Mouse (Mus musculus) mesoderm, embryonic 11.5 days (tissue): ENCODE measurements at regions not wholly inside any gene's neighbourhood (a gene's known extent, or its start where the extent isn't known, plus 50 kb on each side); places are given as distances from the start of the nearest gene placed in this dataset.
A peak's percentile ranks its signal among the peaks of the same experiment; 100 is the strongest.
"Not testable (repeated sequence)": the region's sequence is repeated elsewhere in the genome, so short reads cannot be mapped to it uniquely, and the experiment has no call there.

ENCODE experiments used
- DNase-seq: peaks from one replicate; pipeline ENCODE4 v3.0.0-alpha.2; 2012; ENCODE audit warnings: low read depth, low spot score

DNA sequence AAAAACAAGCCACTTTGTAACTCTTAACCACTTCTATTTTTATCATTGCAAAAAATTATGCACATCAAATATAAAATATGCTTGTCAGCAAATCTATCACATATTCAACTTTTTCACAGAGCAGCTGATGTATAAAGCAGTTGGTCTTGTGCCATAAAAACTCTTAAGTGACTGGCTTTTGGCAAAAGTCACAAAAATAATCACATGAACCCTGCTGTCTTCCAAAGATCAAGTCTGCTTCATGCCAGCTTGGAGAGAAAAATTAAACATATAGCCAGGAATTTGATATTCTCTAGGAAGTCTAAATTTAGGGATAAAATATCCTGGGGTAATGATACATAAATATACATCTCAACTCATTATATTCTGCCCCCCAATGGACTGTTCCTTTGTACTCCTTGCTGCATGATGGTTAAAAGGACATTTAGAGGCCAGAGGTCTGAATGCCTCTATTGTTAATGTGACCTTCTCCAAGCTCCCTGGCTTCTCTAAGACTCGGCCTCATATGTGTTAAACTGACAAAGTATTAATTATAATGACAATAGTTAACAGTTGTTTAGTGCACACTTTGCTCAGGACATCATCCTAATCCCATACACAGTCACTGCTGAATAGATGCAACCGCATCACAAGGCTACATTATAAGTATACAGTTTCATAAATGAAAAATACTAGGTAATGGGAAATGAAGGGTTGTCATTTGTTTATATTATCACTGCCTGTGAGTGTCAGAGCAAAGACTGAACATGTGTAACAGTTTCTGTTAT, 422.9 kb upstream of the Hs3st1 start:
- DNase-seq = no peak

DNA sequence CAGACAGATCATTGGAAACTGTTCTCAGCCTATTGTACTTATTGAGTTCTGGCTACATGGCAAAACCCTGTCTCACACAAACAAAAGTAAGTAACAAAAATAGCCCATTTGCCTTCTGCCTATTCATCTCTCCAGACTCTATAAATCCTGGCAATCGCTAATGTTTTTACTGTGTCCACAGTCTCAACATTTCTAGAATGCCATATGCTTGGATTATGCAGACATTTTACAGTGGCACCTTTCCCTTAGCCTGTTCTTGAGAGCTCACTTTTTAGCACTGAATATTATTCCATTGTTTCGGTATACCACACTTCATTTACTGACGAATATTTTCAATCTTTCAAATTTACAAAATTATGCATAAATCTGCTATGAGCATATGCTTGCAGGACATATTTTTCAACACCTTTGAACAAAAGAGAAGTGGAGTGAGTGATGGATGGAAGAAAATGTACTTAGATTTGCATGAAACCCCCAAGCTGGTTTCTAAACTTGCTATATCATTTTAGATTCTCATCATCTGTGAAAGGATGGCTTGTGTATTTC, 381.5 kb upstream of the Hs3st1 start:
- no peak for DNase-seq

- DNase-seq = peak; percentile 10
These were observed 369.1 kb upstream of the Hs3st1 start for GRCm38 (mm10) chr5:40124337-40124736.

- no peak for DNase-seq
These were observed 361.6 kb upstream of the Hs3st1 start for GRCm38 (mm10) chr5:40116849-40117248.

- DNase-seq = not testable (repeated sequence)
These were observed 334.3 kb upstream of the Hs3st1 start for GRCm38 (mm10) chr5:40089576-40089975.

- DNase-seq = no peak
These were observed 290.0 kb upstream of the Hs3st1 start for GRCm38 (mm10) chr5:40045288-40045687.

DNA sequence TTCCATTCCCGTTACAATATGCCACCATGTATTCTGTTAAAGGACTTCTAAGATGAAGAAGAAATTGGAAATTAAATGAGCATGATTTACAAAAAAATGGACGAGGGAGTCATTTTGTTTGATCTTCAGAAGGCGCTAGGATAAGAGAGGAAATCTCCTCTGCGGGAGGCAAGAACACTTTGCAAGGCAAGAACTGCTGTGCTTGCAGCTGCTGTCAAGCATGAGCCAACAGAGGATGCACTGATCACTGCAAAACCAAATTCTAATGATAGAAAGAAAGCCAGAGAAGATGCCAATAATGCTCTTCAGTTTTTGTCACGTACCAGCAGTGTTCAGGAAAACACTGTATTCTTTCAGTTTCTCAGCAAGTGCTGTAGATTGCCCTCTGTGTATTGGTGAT, 279.2 kb upstream of the Hs3st1 start:
- DNase-seq = no peak

DNA sequence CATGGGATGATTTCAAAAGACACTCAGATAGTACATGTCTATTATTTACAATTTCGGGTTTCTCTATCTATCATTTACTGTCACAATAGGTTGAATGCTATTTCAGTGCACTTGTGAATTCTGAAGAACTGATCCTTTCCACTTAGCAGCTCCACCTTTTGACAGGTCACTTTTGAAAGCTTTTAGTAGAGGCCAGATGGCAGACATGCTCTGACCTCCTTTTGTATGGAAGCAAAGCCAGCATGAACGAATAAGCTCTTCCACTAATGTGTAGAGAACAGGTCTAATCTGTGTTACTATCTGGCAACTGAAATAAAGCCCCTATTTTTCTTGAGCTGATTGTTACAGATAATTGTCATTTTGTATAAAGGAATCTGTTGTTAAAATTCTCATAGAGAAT, 278.4 kb upstream of the Hs3st1 start:
- no peak for DNase-seq

DNA sequence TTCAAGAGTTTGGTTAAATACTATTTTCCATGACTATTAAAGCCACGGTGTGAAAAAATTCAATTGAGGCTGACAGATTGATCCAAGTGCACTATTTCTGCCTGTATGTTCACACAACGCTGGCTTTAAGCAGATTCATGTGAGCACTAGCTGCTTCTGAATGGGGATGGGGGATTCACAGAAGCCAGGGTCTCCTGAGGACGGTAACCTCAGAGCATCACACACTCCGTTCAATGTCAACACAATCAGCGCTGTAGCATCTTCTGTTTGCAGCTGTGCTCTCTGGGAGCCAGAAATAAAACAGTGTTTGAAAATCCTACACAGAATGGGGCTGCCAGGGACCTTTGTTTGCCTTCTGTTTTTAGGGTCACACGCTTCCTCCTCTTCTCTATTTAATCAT, 275.0 kb upstream of the Hs3st1 start:
- no peak for DNase-seq

DNA sequence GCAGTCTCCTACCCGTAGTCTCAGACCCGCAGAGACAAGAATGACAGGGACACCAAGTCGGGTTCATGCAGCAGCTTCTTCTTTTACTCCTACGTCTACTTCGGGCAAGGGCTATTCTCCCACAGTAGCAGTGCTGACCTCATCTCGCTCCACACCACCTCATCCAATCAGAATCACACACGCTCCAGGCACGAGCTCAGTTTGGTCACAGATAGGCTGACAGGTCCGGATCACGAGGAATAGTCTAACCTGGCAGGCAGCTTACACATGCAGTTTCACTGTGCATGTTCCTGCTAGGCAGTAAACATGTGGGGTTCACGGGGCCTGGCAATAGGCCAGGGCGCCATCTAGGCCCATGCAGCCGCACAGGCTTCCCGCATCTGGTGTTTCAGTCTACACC, 260.7 kb upstream of the Hs3st1 start:
- DNase-seq = no peak

- peak; percentile 6 for DNase-seq
These were observed 232.8 kb upstream of the Hs3st1 start for GRCm38 (mm10) chr5:39988039-39988438.

DNA sequence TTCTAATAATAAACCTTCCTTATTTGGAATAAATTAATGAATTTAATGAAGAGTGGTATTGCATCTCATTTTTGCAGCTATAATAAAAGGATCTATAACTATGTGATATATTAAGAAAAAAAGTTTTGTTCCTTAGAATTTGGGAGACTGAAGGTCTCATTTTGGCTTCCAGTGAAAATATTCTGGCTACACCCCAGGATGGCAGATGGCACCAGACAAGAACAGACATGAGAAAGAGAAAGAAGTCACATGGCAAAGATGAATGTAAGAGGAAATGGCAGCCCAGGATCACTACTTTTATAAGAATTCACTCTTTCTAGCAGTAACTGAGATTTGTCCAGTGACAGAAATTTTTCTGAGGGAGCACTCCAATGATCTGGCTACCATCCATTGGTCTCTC, 209.1 kb upstream of the Hs3st1 start:
- DNase-seq = no peak

GRCm38 (mm10) chr5:39960981-39961380, 205.7 kb upstream of the Hs3st1 start:
- DNase-seq = peak; percentile 19

- no peak for DNase-seq
These were observed 180.3 kb upstream of the Hs3st1 start for GRCm38 (mm10) chr5:39935564-39935963.

- no peak for DNase-seq
These were observed 176.6 kb upstream of the Hs3st1 start for GRCm38 (mm10) chr5:39931890-39932289.

DNA sequence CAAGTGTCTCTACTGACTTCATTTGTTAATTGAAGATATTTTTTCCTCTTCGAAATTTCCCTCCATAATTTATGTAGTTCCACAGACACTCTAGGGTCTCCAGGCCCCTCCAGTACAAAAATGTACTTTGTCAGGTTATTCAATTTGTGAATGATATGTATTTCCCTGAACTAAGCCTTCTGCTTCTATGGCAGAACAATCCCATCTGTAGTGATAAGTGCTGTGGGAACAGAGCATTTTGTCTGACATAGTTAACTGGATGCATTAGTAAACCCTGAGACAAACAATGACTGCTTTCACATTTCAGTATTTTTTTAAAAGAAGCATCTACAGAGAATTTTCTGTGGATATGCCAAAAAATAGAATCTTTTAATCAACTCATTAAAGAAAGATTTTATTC, 154.1 kb upstream of the Hs3st1 start:
- no peak for DNase-seq

DNA sequence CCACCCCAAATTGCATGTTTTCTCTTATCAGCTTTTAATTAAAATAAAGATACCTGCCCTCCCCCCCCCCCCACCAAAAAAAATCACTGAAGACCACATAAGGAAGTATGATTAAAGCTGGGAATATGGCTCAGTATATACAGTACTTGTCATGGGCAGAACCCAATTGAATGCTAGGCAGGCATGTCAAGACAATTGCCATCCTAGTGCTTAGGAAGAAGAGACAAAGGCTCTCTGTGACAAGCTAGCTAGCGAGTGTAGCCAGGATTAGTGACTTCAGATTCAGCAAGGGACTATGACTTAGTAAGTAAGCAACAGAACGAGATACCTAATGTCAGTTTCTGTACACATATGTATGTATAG, 116.4 kb upstream of the Hs3st1 start:
- DNase-seq = no peak

DNA sequence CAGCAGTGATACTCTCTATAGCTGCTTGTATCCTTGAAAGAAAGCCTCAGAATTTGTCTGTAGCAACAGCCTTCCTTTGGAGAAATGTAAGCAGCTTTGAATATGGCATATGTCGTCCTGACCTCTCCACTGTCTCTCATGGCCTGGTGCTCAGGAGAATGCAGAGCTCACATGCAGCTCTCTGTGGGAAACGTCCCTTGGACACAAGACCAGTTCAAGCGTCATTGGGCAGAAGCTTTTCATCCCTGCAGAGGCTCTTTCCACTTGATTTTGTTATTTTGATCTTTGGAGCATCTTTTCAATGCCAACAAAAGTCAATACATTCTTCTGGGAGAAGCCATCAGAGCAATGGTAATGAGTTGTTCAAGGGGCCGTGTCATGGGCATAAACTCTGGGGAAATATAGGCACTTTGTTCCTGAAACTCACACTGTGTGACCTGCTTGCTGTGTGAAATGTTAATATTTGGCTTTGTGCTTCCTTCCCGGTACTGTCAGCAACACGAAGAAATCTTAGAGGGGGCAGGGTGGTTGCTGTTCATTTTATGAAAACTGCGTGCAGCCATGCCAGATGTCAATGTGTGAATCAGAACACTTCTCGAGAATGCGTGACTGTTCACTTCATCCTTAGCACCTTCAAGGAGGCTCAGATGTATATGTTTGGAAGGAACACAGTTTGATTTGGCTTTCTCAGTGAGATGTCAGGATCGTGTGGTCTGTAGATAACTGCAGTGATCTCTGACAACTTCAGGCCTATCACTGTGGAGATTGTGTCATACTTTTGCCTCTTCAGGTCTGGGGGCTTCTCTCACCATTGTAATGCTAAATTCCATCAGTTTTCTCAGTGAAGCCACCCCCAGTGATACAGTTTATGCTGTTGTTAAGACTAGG, 115.8 kb upstream of the Hs3st1 start:
- no peak for DNase-seq

DNA sequence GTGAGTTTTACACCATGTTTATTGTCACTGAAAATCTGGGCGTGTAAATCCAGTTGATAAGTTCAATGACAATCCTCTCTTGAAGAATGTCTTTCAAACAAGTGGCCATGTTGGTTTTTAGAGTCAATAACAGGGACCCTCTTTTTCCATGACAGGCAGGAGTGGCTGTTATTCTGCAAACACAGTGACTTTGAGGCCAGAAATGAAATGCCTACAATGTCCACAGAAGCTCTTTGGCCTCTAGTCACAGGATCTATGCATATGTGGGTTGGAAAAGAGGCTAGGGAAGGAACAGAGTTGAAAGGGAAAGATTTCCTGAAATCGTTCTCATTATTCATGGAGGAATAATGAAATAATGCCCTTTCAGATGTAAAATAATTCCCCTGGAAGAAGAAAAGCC, 101.9 kb upstream of the Hs3st1 start:
- DNase-seq = no peak

GRCm38 (mm10) chr5:39856616-39857156, 101.4 kb upstream of the Hs3st1 start:
- no peak for DNase-seq

DNA sequence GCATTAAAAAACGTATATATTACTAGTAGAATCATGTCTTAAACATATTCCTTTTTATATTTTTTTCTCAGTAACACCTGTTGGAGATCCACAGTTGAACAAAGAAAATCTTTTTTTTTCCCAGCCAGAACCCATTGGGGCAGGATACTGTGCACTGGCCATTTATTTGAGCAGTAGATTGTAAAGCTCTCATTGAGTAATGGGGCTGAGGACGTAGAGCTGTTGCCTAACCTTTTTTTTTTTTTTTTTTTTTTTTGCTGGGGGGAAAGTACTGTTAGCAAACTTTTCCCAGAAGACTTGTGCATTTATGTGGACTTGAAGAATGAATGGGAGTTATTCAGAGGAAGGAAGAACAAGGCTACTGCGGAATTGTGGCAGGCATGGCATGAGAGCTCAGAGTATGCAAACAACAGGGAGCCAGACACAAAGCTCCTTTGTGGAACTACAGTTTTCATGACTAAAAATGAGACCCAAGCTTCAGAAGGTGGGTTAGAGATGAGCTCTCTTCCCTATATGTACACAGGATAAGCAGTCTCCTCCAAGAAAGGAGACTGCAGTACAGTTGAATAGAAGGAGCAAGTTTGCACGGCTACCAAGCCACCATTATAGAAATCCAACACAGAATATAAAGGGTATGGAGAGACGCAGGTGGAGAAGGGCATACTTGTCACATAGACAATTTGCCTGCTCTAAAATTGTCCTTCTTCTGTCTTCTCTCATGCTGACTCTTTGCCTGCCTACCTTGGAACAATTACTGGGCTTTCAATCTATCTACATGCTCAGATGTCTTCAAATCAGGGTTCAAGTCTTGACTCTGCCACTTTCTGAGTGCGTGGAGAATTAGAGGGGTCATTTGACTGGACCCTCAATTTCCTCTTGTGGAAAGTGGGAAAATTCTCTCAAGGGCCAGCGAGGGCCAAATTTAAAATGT, 100.7 kb upstream of the Hs3st1 start:
- peak; percentile 19 for DNase-seq
